Mouse (Mus musculus): Measurements from ENCODE around the gene Zc3h12d.

Gene Zc3h12d

DNA sequence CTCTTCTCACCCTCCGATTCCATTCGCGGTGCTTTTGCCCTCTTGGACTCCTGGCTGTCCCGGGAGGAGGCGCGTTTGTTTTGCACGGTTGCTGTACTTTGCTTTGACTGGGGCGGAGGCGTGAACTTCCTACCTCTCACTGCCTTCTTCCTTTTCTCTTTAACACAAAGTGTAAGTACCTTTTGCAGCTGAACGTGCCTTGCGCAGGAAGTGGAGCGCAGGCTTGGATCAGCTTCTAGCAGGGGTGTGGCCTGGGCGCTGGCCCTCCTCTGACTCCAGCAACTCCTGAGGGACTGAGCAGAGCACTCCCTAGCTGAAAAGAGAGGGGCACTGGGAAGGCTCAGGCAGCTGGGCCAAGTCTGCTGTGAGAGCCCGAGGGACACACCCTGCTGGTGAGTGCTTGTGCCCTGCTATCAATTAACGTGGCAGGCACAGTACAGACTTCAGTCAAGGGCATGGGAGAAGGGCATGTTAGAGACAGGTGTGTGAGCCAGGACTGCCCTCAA, at the start of gene Zc3h12d:
Zc3h12d (plus strand) TSS at position 300 of the 506 bp plus-strand sequence.
- in situ Hi-C loops (cut with MboI, MseI) = loop anchor here (5.0 to 25.0 kb wide), 2 partner anchors 680 to 685 kb away; partner anchors contain the start of gene Ust (in 2 of the 2)

DNA sequence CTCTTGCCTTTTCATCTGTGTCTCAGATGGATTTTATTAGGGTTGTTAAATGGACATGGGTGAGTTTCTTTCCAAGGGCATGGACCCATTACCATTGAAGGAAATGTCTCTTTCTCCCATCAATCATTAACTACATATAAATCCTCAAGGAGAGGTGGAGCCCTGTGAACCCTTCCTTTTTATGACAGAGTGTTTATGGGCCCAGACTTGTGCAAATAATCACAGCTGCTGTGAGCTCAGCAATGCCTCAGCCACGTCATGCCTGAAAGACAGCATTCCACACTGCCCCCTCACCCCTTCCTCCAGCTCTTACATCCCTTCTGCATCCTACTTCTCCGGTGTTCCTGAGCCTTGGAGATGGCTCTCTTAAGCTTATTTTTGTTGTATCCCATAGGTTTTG, 45.0 kb upstream of the Zc3h12d start:
- in situ Hi-C loops (cut with MboI, MseI) = loop anchor here in 1 of 2 experiments (10.0 to 25.0 kb wide), 2 partner anchors 63 to 800 kb away; partner anchors contain the start of gene Katna1

DNA sequence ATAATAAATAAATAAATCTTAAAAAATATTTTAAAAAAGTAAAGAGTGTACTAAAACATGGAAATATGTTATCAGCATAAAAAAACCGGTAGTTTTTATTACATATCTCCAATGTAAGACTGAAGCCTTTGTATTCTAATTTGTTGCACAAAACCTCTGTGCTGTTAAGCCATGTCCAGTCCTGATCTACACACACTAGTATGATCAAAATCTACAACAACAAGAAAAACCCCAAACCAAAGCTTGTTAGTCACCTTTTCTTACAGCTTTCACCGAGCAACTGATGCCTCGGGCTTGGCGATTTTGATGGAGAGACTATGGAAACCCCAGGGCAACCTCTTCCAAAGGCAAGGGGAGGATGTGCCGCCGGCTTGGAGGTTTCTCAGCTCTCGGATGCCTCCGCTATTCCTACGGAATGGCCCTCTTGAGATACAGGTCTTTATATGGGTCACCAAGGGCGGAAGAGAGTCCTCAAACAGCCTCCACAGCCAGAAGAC, 40.0 kb upstream of the Zc3h12d start:
- in situ Hi-C loops (cut with MboI, MseI) = loop anchor here in 1 of 2 experiments (25.0 kb wide), 1 partner anchor 805 kb away; no protein-coding TSS in a partner anchor

DNA sequence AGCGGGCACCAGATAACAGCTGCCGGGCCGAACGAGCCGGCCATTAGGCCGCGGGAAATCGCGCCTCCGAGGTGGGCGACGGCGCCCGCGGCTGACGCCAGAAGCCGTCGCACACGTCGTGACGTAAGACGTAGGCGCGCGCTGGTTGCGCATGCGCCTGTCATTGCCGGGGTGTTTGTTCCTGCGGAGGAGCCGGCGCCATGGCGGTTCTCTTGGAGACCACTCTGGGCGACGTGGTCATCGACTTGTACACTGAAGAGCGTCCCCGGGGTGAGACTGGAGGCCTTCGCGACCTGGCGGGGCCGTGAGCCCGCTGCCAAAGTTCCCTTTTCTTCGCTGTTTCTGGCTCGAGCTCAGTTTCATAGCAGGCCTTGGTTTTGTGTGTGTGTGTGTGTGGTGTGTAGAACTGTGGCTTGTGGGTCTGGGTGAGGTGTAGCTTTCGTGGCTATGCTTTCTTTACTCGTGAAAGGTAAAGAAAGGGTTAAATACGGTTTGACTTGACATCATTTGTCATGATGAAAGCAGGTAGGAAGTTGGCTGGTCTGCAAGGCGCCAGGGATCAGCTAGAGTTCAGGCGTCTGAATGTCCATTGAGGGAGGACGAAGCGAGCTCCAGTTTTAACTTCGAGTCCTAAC, 39.4 kb upstream of the Zc3h12d start, which contains the start of the genes Ginm1 and Ppil4:
Ginm1 (minus strand) TSS at position 74 of the 635 bp plus-strand sequence.
Ppil4 (plus strand) TSS at position 141 of the 635 bp plus-strand sequence.
- in situ Hi-C loops (cut with MboI, MseI) = loop anchor here in 1 of 2 experiments (25.0 kb wide), 1 partner anchor 806 kb away; no protein-coding TSS in a partner anchor

DNA sequence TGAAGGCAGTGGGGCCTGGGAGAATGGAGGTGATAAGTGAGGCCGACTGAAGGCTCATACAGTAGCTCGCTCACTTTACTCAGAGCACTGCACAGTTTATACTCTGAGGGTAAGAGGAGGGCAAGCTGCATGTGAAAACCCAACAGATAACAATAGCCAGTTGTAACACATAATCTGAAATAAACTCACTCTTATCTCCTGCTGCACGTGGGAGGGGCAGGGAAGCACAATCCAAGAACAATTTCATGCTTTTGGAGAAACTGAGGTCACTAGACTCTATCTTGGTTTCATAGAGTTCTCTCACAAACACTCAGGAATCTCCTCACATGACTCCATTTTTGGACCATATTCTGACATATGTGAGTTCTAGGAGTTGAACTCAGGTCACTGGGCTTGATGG, 31.0 kb upstream of the Zc3h12d start:
- in situ Hi-C loops (cut with MboI, MseI) = no loop called here

DNA sequence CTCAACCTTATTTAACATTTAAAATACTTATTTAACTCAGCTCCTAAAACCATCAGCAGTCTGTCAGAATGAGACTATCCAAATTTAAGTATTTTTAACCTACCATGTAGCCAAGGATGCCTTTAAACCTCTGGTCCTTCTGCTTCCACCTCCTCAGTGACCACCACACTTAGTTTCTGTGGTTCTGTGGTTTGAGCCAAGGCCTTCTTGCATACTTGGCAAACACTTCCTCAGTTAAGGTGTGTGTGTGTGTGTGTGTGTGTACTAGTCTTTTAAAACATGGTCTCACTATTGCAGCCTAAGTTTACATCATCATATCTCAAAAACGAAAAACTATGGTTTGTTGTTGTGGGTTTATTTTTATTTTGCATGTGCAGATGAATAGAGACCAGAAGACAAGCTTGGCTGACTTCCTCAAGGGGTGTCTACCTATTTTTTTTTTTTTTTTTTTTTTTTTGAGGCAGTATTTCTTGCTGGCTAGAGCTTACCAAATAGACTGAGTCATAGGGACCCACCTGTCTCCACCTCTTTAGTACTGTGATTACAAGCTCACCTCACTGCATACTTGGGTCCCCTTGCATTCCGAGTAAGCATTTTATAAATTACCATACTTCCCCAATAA, 29.6 kb upstream of the Zc3h12d start:
- in situ Hi-C loops (cut with MboI, MseI) = no loop called here

DNA sequence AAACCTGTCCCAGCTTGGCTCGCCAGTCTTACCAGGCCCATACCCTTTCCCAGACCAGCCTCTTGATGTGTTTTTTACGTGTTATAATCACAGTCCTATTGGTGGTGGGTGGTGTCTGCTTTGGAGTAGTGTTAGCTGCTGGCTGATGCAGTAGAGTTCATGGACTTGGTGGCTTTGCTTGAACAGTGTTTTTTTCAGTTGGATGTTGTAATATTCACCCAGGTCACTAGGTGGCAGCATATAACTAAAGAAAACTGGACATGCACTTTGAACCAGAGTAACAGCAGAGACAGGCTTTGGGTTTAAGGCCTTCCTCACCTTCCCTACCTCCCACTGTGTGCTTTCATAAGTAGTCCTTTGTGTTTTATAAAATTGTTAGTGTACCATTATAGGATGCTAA, 22.3 kb upstream of the Zc3h12d start:
- in situ Hi-C loops (cut with MboI, MseI) = loop anchor here (5.0 kb wide), 2 partner anchors 42 to 427 kb away; no protein-coding TSS in a partner anchor

DNA sequence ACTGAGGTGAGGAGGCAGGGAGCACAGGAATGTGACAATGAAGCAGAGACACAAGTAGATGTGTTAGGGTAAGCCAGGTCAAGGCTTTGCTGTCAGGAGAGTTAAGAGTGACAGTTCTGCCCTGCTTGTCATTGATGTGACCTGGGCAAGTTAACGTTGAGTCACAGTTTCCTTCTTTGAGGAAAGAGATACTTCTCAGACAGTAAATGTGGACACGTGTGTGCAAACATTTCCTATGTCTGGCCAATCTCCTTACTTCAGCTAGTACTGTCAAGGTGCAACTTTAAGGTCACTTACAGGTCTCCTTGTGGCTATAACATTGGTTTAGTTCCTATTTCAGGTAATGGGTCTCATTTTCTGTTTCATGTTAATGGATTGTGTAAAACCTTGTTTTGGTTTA, 15.8 kb upstream of the Zc3h12d start:
- in situ Hi-C loops (cut with MboI, MseI) = no loop called here

DNA sequence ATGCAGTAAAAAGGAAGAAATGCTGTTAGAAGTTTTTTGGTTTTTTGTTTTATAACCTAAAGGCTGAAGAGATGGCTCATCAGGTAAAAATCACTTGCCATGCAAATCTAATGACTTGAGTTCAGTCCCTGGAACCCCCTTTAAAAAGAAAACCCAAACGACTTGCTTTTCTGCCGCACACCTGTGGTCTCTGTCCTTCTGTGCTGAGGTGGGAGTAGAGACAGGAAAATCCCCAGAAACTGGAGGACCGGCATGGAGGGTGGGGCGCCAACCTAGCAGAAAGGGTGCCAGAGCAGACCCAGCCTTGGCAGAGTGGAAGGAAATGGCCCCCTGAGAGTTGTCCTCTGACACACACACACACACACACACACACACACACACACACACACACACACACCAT, 13.6 kb upstream of the Zc3h12d start:
- in situ Hi-C loops (cut with MboI, MseI) = no loop called here

DNA sequence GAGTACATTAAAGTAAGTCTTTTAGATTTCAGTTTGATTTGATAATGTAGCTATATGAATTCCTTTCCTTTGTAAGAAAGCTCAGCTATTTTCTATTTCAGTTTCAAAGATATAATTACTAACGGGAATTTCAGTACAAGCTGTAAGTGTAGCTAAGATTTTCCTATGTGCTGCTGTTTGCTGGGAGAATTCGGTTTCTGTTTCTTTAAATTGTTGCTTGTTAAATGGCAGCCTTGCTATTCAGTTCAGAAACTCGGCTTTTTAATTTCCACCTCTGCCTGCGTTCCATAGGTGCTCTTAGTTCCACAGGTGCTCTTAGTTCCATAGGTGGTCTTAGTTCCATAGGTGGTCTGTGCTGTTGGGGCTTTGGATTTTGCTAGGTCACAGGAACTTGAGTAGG, 13.1 kb upstream of the Zc3h12d start:
- in situ Hi-C loops (cut with MboI, MseI) = no loop called here

DNA sequence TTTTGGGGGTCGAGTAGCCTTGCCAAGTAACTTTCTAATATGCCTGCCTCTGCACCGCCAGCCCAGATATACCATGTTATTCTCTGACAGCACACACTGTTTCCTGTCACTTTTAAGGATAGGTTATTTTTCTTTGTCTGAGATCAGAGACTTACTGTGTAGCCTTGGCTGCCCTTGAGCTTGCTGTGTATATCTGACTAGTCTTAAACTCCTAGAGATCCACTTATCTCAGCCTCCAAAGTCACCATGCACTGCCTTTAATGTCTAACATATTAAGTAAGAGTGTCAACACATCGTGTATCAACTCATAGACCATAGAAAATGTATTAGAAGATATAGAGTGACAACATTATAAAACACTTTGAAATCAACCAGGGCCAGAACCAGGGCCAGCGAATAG, 12.7 kb upstream of the Zc3h12d start:
- in situ Hi-C loops (cut with MboI, MseI) = no loop called here

DNA sequence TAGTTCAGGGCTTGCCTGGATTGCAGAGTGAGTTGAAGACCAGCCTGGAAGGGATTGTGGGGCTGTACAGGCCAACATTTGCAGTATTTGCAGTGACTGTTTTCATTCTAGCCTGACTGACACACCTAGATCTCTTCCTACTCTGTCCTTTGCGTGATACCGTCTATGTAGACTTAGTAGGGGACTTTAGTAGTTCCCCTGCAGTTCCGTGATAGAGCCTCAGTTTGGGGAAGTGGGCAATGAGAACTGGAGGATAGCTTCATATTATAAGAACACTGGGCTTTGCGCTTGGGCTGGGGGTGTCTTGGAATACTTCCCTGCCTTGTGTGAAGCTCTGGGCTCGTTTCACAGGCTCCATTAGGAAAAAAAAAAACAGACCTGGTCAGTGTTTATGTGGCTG, 12.1 kb upstream of the Zc3h12d start:
- in situ Hi-C loops (cut with MboI, MseI) = no loop called here

DNA sequence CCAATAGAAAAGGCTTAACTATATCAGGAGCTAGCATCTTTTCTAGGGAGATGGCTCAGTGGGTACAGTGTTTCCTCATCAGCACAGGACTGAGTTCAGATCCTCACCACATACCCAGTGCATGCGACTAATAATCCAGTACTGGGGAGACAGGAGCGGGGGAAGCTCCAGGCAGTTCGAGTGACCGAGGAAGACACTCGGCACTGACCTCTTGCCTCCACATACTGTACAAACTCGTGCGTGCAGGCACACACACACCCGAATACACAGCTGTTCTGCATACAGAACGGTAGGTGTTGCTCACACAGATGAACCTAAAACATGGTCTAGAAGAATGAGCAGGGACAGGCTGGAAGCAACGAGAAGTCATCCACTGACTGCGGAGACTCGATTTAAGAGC, 10.3 kb upstream of the Zc3h12d start:
- in situ Hi-C loops (cut with MboI, MseI) = no loop called here

DNA sequence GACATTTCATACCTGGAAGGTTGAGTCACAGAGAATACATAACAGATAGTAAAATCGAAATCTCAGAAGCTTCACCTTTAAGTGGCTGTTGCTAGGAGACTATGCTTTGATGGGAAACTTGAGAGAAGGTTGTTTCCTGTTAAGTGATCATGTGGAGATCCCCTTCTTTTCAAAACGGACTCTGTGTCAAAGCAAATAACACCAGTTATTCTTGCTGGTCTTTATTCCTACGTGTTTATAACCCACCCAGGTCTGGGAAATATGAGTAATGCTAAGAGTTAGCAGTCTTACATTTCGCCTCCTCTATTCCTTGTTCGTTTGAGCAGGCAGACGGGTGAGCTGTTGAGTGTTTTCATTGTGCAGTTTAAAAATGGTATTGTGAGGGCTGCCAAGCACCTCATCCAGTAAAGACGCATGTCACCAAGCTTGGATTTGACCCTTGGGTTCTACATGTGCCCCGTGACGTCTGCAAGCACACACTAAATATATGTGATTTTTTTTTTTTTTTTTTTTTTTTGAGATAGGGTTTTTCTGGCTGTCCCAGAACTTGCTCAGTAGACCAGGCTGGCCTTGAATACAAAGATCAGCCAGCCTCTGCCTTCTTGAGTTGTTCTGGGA, 7.5 kb upstream of the Zc3h12d start:
- in situ Hi-C loops (cut with MboI, MseI) = loop anchor here in 1 of 2 experiments (25.0 kb wide), 1 partner anchor 688 kb away; the partner anchor contains the start of gene Ust

DNA sequence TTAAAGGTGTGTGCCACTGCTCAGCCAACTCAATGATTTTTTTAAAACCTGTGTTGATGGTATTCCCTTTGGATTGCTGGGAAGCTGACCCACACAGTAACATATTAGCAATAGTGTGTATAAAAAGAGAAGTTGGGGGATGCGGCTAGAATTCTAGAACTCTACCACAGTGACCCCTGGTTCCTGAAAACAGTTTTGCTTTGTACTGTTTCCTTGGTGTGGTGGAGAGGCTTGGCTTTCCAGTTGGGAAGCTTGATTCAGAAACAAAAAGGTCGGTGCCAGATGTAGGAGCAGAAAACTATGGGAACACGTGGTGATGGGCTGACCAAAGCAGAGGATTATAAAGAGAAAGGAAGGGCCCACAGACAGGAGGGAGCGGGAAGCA, 7.0 kb upstream of the Zc3h12d start:
- in situ Hi-C loops (cut with MboI, MseI) = loop anchor here in 1 of 2 experiments (25.0 kb wide), 1 partner anchor 687 kb away; the partner anchor contains the start of gene Ust

DNA sequence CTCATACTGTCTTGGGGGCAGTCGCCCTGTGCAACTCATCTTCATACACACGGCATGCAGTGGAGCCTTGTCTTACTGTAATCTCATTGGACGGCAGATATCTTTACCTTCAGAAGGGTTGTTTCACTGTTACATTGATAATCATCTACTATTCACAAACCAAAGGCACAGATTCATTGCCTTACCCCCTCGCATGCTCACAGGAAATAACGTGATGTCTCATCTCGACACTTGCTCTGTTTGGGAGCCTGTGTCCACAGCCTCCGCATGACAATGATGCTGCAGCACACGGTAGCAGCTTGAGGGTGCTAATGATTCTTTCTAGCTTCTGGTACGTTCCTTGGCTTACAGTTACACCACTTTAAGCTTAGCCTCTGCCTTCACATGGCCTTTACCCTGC, 6.2 kb upstream of the Zc3h12d start:
- in situ Hi-C loops (cut with MboI, MseI) = loop anchor here in 1 of 2 experiments (25.0 kb wide), 1 partner anchor 686 kb away; the partner anchor contains the start of gene Ust

DNA sequence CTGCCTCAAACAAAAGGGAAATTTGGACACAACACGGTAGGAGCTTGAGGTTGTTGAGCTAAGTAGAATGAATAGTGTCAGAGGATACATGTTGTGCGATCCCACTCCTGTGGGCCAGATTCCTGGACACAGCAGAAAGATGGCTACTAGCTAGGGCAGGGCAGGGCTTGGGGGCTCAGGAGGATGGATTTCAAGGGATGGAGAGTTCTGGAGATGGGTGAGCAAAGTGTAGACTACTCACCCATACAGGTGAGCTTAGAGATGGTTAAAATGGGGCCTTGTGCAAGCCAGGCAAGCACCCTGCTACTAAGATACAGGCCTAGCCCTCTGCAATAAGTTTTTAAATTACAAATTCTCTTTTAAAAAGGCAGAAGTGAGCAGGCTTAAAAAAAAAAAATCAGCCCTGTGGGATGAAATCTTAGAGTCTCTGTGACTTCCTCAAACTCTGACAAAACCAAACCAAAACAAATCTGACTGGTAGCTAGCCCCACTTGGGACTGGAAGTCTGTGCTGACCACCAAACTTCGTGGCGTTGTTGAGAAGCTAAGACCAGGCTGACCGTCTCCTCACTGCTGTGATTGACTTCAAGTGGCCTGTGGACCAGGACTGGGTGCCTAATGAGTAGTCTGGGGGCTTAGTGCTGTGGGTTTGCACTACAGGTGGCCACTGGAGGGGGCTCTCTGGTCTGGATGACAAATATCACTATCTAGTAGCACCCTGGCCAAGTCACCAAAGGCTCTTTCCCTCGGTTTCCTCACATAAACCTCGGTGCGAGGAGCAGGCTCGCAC, 1.3 kb downstream of the Zc3h12d start:
- in situ Hi-C loops (cut with MboI, MseI) = loop anchor here (5.0 to 25.0 kb wide), 2 partner anchors 679 to 684 kb away; partner anchors contain the start of gene Ust (in 2 of the 2)

DNA sequence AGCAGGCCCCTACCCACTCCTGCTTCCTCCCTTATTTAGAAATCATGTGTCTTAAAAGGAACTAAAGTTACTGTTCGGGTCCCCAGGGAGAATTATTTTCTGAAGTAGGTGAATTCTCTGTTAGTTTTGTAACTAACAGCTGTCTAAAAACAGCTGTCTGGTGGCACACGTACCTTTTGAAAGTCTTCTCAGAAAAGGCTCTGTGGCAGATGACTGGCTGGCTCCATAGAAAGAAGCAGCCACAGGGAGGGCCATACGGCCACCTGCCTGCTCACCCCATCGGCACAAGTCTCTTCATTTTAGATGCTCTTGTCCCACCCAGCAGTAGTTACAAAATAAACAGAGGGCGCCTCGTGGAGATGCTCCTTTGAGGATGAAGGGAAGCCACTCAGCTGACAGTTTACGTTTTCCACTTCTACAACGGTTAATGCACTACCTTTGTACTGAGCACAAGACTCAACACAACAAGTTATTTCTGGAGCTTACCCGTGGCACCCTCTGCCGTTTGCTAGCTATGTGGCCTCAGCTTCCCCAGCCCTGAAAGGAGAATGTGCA, 2.5 kb downstream of the Zc3h12d start:
- in situ Hi-C loops (cut with MboI, MseI) = loop anchor here (5.0 to 25.0 kb wide), 2 partner anchors 678 to 683 kb away; partner anchors contain the start of gene Ust (in 2 of the 2)

DNA sequence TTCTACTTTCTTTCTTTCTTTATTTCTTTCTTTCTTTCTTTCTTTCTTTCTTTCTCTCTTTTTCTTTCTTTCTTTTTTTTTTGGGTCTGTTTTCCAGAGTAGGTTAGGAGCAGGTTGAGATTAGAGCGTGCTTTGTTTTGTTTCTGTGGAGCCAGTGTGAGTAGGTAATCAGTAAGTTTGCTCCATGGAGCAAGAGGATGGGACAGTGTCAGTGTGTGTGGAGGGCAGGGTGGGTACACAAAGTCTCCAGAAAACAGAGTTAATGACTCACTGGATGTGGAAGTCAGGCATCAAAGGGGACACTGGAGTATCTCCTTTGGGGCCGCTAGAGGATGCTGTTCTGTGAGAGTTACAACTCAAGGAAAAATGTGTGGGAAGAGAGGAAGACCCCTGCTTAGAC, 4.6 kb downstream of the Zc3h12d start:
- in situ Hi-C loops (cut with MboI, MseI) = loop anchor here in 1 of 2 experiments (25.0 kb wide), 1 partner anchor 675 kb away; the partner anchor contains the start of gene Ust

DNA sequence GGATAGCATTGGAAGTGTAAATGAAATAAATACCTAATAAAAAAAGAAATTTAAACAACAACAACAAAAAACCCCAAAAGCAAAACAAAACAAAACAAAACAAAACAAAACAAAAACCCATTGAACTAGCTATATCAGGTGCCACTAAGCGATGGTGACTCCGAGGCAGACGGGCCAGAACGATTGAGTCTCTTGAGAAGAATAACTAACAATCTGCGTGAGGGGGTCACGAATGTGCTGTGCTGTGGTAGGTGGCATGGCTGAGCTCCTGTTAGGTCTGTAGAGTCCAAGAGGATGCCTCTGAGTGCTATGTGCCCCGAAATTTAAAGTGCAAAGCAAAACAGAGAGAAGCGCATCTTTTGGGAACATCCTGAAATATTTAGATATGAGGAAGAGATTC, 5.2 kb downstream of the Zc3h12d start:
- in situ Hi-C loops (cut with MboI, MseI) = loop anchor here in 1 of 2 experiments (25.0 kb wide), 1 partner anchor 675 kb away; the partner anchor contains the start of gene Ust

All from T-helper 17 cell (primary cell).